Mouse (Mus musculus): ENCODE data around the gene Cyp2w1.

DNA sequence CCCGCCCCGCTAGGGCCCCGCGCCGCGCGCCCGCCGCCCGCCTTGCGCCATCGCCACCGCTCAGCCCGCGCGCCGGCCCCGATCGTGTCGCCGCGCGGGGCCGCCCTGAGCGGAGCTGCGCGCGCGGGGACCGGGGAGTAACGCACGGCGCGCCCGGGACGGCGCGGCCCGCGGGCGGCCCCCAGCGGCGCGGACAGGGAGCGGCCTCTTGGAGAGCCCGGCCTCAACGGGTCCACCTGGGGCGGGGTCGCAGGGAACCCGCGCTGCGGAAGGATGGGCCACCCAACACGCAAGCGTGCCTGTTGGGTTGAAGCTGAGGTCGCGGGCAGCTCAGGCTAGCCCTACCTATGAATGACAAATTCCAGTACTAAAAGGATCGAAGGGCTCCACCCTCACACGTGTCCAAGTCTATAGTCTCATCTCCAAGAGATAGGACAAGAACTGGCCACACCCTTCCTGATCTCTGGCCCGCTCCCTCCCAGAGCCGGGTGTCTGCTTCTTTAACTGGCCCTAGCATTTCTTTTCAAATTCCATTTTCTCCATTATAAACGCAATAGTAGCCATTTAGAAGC lies 26.9 kb upstream of the Cyp2w1 start, which contains the start of gene Adap1:
- peak; percentile 4 for TF ChIP-seq CTCF (IDR thresholded peaks at IDR 0.05; ENCODE audit: low read depth, low read length)
- TF ChIP-seq POLR2A (IDR thresholded peaks at IDR 0.05; ENCODE audit: insufficient read depth, low read length): no peak
